Mouse (Mus musculus) testis, postnatal 10 days (tissue): ENCODE data around the gene Lgr4.

Experiments used
- DNase-seq: peaks from one replicate; pipeline ENCODE4 v3.0.0; 2021; ENCODE audit warnings: low spot score

Lgr4 gene

DNA sequence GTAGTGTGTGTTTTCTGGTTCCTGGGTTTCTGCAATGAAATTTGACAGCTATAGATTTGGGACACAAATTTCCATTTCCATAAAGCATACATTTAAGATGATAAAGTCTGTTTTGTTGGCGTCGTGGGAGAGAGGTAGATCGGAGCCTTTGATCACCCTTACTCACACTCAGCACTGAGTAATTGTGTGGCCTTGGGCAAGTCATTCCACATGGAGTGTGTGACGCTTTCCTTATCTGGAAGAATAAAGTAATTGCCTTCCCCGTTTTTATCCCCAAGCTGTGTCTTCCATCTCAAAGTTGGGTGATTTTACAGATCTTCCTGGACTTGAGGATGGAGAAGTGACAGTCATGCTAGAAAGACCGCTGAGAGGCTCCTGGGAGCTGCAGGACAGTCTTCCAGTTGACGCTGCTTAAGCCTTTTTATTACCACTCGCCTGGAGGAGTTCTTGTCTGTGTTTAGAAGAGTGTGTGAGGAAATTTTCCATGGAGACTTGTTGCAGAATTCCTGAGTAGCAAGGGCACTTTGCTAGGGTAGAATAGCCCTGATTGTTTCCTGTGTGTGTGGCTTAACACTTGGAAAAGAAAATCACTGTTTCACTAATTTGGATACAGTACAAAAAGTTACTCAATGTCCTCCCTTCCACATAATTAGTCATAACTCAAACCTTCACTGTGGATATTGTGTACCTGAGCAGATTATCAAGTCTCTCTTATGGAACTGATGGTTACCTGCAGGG is 4.0 kb downstream of the Lgr4 start:
- no peak for DNase-seq

GRCm38 (mm10) chr2:109922306-109922705 is 4.9 kb downstream of the Lgr4 start:
- DNase-seq = no peak

- no peak for DNase-seq
Measured at GRCm38 (mm10) chr2:109923031-109923430, 5.6 kb downstream of the Lgr4 start.

GRCm38 (mm10) chr2:109923945-109924344 is 6.5 kb downstream of the Lgr4 start:
- DNase-seq = no peak

GRCm38 (mm10) chr2:109926984-109927383 is 9.5 kb downstream of the Lgr4 start:
- DNase-seq = no peak

- no peak for DNase-seq
Measured at GRCm38 (mm10) chr2:109927446-109927845, 10.0 kb downstream of the Lgr4 start.

GRCm38 (mm10) chr2:109927876-109928275 is 10.4 kb downstream of the Lgr4 start:
- no peak for DNase-seq

DNA sequence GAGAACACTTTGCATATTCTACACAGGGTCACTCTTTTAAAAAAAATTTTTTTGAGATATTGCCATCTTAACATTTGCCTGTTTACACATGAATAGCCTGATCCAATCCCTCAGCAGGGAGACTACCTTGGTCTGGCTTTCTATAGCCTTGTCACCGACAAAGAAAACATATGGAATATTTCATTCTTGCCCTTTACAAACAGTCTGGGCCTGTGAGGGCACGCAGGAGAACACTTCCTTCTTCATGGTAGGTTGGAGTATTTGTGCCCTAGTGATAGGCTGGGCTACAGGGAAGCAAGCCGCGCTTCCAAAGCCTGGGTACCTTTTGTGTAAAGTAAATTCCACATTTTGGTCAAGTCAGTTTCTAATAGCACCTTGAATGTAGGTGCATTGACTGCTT is 11.3 kb downstream of the Lgr4 start:
- DNase-seq = no peak

- DNase-seq = no peak
Measured at GRCm38 (mm10) chr2:109929256-109929655, 11.8 kb downstream of the Lgr4 start.

DNA sequence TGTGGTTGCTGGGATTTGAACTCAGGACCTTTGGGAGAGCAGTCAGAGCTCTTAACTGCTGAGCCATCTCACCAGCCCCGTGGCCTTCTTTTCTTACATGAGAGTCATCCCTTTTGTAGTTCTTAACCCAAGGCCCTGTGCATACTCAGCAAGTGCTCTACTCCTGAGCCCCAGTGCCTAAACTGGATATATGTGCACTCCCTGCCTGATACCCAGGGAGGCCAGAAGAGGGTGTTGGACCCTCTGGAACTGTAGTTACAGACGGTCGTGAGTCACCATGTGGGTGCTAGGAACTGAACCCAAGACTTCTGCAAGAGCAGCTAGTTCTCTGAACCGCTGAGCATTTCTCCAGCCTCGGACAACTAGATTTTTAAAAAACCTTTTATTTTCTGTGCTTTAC is 12.9 kb downstream of the Lgr4 start:
- no peak for DNase-seq

GRCm38 (mm10) chr2:109930771-109931170 is 13.3 kb downstream of the Lgr4 start:
- no peak for DNase-seq

DNA sequence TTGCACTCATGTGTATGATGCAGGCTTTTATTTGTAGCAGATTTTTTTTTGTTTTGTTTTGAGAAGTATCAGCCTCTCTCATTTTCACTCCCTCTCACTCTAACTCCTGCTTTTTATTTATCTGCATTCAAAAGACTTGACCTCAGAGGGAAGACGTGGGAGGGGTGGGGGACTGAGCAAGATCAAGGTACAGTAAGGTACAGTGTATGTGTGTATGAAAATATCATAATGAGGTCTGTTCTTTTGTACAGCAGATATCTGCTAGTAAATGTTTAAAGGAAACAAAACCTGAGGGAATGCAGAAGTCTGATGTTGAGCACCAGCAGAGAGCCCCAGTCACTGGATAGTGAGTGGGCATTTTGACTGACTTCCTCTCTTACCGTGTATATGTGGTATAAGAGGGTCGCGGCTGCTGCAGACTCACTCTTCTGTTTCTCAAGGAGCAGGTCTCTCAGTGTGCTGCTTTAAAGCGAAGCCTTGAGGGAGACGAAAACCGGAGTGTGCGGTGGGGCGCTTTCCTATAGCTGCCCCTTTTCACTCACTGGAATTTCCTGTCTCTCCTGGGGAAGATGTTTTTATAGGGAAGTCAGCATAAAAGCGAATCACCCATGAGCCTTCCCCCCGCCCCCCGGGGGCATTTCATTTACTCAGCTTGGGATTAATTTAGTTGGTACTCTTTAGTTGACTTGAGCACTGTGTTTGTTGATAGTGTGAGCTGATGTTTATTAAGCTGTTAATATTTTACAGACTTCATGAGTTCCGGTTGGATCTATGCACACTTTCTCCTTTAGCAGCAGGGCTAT is 14.7 kb downstream of the Lgr4 start:
- DNase-seq = no peak

DNA sequence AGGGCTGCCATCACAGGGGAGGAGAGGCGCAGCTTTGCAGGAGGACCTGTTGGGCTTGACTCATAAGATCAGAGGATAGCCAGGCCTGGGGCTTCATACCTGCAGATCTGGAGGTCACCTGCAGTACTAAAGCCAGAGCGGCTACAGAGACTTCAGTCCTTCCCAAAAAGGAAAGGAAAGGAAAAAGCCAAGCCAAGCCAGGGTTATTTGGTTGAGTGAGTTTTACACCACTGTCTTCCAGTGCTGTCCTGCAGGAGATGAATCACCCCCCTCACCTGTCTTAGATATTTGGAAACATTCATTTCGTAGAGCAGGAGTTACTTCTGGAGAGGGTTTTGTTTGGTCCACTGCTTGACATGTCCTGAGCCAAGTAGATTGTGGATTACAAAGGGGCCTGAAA is 15.7 kb downstream of the Lgr4 start:
- DNase-seq = no peak

GRCm38 (mm10) chr2:109934086-109934485 is 16.6 kb downstream of the Lgr4 start:
- DNase-seq = no peak

- no peak for DNase-seq
Measured at GRCm38 (mm10) chr2:109935194-109935593, 17.7 kb downstream of the Lgr4 start.

GRCm38 (mm10) chr2:109935754-109936409 is 18.4 kb downstream of the Lgr4 start:
- DNase-seq = no peak

DNA sequence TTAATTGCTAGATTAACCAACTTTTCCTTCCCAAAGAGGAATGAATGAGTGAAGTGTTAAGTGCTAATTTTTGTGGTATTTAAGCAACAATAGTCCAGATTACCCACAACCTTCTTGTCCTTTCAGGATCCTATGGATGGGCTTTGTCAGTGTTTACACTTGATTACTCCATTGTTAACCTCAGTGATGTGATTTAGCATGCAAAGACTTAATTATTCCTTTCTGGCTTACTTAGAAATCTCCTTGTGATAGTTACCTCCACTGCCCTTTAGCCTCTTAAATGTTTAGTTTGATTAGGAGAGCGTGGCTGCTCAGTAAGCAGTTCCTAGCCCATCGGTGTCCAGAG is 18.9 kb downstream of the Lgr4 start:
- DNase-seq = no peak

DNA sequence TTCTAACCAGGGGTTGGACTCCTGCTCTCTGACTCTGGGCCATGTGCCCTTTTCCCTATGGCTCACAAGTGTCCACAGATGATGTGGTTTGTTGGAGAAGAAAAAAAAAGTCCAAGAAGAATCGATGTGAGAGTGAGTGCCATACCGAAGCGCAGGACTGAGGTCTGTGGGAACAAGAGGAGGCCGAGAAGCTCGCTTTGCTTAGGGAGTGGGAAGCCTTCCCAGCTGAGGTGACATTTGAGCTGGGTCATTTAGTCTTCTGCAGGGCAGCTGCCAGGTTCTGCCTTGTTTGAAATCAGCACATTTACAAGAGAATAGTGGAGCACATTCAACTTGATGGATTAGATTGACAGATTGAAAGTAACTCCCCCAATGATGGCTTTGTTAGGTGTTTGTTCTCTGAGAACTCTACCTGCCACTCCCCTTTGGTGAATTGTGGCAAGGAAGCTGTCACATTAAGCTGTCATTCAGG is 24.6 kb downstream of the Lgr4 start:
- DNase-seq = no peak

- no peak for DNase-seq
Measured at GRCm38 (mm10) chr2:109942810-109943570, 25.5 kb downstream of the Lgr4 start.

- no peak for DNase-seq
Measured at GRCm38 (mm10) chr2:109944995-109945394, 27.5 kb downstream of the Lgr4 start.

DNA sequence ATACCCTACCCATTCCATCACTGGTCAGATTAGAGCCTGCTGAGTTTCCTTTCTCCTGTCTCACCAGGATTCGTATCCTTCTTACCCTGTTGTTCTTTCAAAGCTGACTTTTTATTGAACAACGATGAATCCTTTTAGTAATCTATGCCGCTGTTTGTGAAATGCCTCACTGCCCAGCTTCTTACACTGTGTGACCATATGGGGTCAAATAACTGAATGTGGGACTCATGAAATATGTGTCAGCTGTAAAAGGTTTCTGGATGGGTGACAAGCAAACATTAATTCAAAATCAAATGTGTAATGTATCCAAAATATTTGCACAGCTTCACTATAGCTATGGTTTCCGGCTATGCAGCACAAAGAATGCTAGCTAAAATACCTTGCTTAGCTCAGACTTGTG is 28.1 kb downstream of the Lgr4 start:
- no peak for DNase-seq

- no peak for DNase-seq
Measured at GRCm38 (mm10) chr2:109946426-109946825, 29.0 kb downstream of the Lgr4 start.
